Mouse (Mus musculus) intestine, embryonic 15.5 days (tissue): ENCODE data around the gene Focad. TPM values are rescaled to one million over a fixed set of nuclear protein-coding genes. Genes with fewer than 3 reads are reported as not detected.

Experiments used
- ATAC-seq: fragments of 200-750 bp; cut with Nextera tagmentation; 2 replicates; pipeline ENCODE4 v1.8.0; 2017; ENCODE audit warnings: moderate TSS enrichment, moderate library complexity
- H3K27ac ChIP-seq: fragments of 300-500 bp; sonication (generic); 2 replicates; pipeline ENCODE4 v1.5.1; 2015; ENCODE audit warnings: mild to moderate bottlenecking, inconsistent platforms
- H3K27me3 ChIP-seq: fragments of 300-500 bp; sonication (generic); replicated peaks from 2 replicates; pipeline ENCODE4 v1.6.1; 2015; ENCODE audit warnings: inconsistent platforms
- H3K36me3 ChIP-seq: fragments of 300-500 bp; sonication (generic); 2 replicates; pipeline ENCODE4 v1.6.1; 2015; ENCODE audit warnings: inconsistent platforms
- H3K4me1 ChIP-seq: fragments of 300-500 bp; sonication (generic); replicated peaks from 2 replicates; pipeline ENCODE4 v1.6.1; 2015; ENCODE audit warnings: inconsistent platforms
- H3K4me2 ChIP-seq: fragments of 300-500 bp; sonication (generic); replicated peaks from 2 replicates; pipeline ENCODE4 v1.6.1; 2015; ENCODE audit warnings: mild to moderate bottlenecking, inconsistent platforms
- H3K4me3 ChIP-seq: fragments of 300-500 bp; sonication (generic); replicated peaks from 2 replicates; pipeline ENCODE4 v1.5.1; 2015; ENCODE audit warnings: inconsistent platforms
- H3K9ac ChIP-seq: fragments of 300-500 bp; sonication (generic); 2 replicates; pipeline ENCODE4 v1.6.1; 2015; ENCODE audit warnings: inconsistent platforms
- H3K9me3 ChIP-seq: fragments of 300-500 bp; sonication (generic); 2 replicates; pipeline ENCODE4 v1.6.1; 2016; ENCODE audit warnings: inconsistent platforms
- WGBS: fragments of 180-500 bp; shearing (Covaris S2); methylation state at CpG from one replicate; pipeline ENCODE4 v1.1.7; 2015; 5-methylcytosine and 5-hydroxymethylcytosine counted together
- polyA plus RNA-seq: library from polyadenylated mRNA; unstranded; fragments of >200 nt; fragmentation: Nextera tagmentation; extraction: Ambion mirVana; gene quantifications from 2 replicates; pipeline ENCODE4 v1.2.1, GENCODE M21; 2015

Gene Focad
- polyA plus RNA-seq, 1 experiment from 2014 or later: 13.3 TPM

GRCm38 (mm10) chr4:88400302-88400991, 306.0 kb downstream of the Focad start:
- no peak for ATAC-seq

GRCm38 (mm10) chr4:88400992-88401313, 306.5 kb downstream of the Focad start:
- H3K9me3 ChIP-seq: no peaks in the 10 kb centered on the region
- WGBS: 84% methylated on average over 7 of the region's 7 CpGs
- no peaks in the 10 kb centered on the region for H3K36me3 ChIP-seq
- 0 out of 2 replicates have a peak, but pooled peaks cover 2% of the 10 kb centered on the region for H3K4me1 ChIP-seq
- no peak for ATAC-seq
- H3K27me3 ChIP-seq: no peaks in the 10 kb centered on the region
- H3K4me3 ChIP-seq: no peak overlapping the region
- H3K27ac ChIP-seq: no peak overlapping the region
- H3K4me2 ChIP-seq: no peak overlapping the region
- no peak overlapping the region for H3K9ac ChIP-seq

More at GRCm38 (mm10) chr4:88400302-88400991, 306.0 kb downstream of the Focad start:
- H3K9me3 ChIP-seq: no peaks in the 10 kb centered on the region
- no peak overlapping the region for H3K4me3 ChIP-seq
- no peaks in the 10 kb centered on the region for H3K27me3 ChIP-seq
- H3K36me3 ChIP-seq: no peaks in the 10 kb centered on the region
- H3K4me2 ChIP-seq: no peak overlapping the region
- no peak overlapping the region for H3K9ac ChIP-seq
- 73% methylated on average over 9 of the region's 9 CpGs for WGBS
- no peak overlapping the region for H3K27ac ChIP-seq
- 0 out of 2 replicates have a peak, but pooled peaks cover 2% of the 10 kb centered on the region for H3K4me1 ChIP-seq

GRCm38 (mm10) chr4:88402884-88403283, 308.5 kb downstream of the Focad start:
- Histone ChIP-seq H3K4me1 (0 out of 2 replicates have a peak, but pooled peaks cover 2% of the 10 kb centered on the region), H3K36me3 (no peaks in the 10 kb centered on the region), H3K4me3 (no peak overlapping the region), H3K27me3 (no peaks in the 10 kb centered on the region), H3K9ac (no peak overlapping the region), H3K4me2 (no peak overlapping the region), H3K9me3 (no peaks in the 10 kb centered on the region), H3K27ac (no peak overlapping the region)
- WGBS: 91% methylated on average over 6 of the region's 6 CpGs
- no peak for ATAC-seq

- Histone ChIP-seq H3K27ac (no peak overlapping the region), H3K4me2 (no peak overlapping the region), H3K36me3 (no peaks in the 10 kb centered on the region), H3K27me3 (no peaks in the 10 kb centered on the region), H3K4me1 (0 out of 2 replicates have a peak, but pooled peaks cover 2% of the 10 kb centered on the region), H3K9ac (no peak overlapping the region), H3K9me3 (no peaks in the 10 kb centered on the region), H3K4me3 (no peak overlapping the region)
- WGBS: 82% methylated on average over 4 of the region's 4 CpGs
- ATAC-seq: no peak
Measured at GRCm38 (mm10) chr4:88406887-88407696, 312.7 kb downstream of the Focad start.

GRCm38 (mm10) chr4:88409279-88409678, 314.9 kb downstream of the Focad start:
- Histone ChIP-seq H3K36me3 (no peaks in the 10 kb centered on the region), H3K4me1 (0 out of 2 replicates have a peak, but pooled peaks cover 2% of the 10 kb centered on the region), H3K27ac (no peak overlapping the region), H3K4me2 (no peak overlapping the region), H3K27me3 (no peaks in the 10 kb centered on the region), H3K4me3 (no peak overlapping the region), H3K9me3 (no peaks in the 10 kb centered on the region), H3K9ac (no peak overlapping the region)
- 94% methylated on average over 4 of the region's 4 CpGs for whole genome bisulfite sequencing
- no peak for ATAC-seq

- WGBS: 79% methylated on average over 2 of the region's 2 CpGs
- no peaks in the 10 kb centered on the region for H3K27me3 ChIP-seq
- no peak for ATAC-seq
Measured at GRCm38 (mm10) chr4:88412331-88412730, 317.9 kb downstream of the Focad start.

GRCm38 (mm10) chr4:88415017-88415416, 320.6 kb downstream of the Focad start:
- H3K9ac ChIP-seq: no peak overlapping the region
- H3K36me3 ChIP-seq: no peaks in the 10 kb centered on the region
- no peak for ATAC-seq
- no peak overlapping the region for H3K4me3 ChIP-seq
- no peaks in the 10 kb centered on the region for H3K27me3 ChIP-seq
- WGBS: 57% methylated on average over 2 of the region's 2 CpGs
- H3K9me3 ChIP-seq: no peaks in the 10 kb centered on the region
- H3K4me1 ChIP-seq: no peaks in the 10 kb centered on the region
- no peak overlapping the region for H3K27ac ChIP-seq
- no peak overlapping the region for H3K4me2 ChIP-seq

More at GRCm38 (mm10) chr4:88412331-88412730, 317.9 kb downstream of the Focad start:
- Histone ChIP-seq H3K27ac (no peak overlapping the region), H3K9me3 (no peaks in the 10 kb centered on the region), H3K9ac (no peak overlapping the region), H3K4me1 (no peaks in the 10 kb centered on the region), H3K36me3 (no peaks in the 10 kb centered on the region), H3K4me3 (no peak overlapping the region), H3K4me2 (no peak overlapping the region)

GRCm38 (mm10) chr4:88419378-88419777, 324.9 kb downstream of the Focad start:
- 93% methylated on average over 5 of the region's 5 CpGs for WGBS
- Histone ChIP-seq H3K4me1 (no peaks in the 10 kb centered on the region), H3K9me3 (no peaks in the 10 kb centered on the region), H3K4me2 (no peak overlapping the region), H3K27me3 (no peaks in the 10 kb centered on the region), H3K4me3 (no peak overlapping the region), H3K36me3 (no peaks in the 10 kb centered on the region), H3K27ac (no peak overlapping the region), H3K9ac (no peak overlapping the region)
- no peak for ATAC-seq

- H3K36me3 ChIP-seq: no peaks in the 10 kb centered on the region
Measured at GRCm38 (mm10) chr4:88424563-88424962, 330.1 kb downstream of the Focad start.

GRCm38 (mm10) chr4:88427630-88428239, 333.3 kb downstream of the Focad start:
- H3K27ac ChIP-seq: no peak overlapping the region
- no peaks in the 10 kb centered on the region for H3K4me1 ChIP-seq

More at GRCm38 (mm10) chr4:88424563-88424962, 330.1 kb downstream of the Focad start:
- no peak overlapping the region for H3K4me2 ChIP-seq
- H3K4me1 ChIP-seq: no peaks in the 10 kb centered on the region
- ATAC-seq: no peak
- H3K9ac ChIP-seq: no peak overlapping the region
- H3K27me3 ChIP-seq: no peaks in the 10 kb centered on the region
- no peak overlapping the region for H3K27ac ChIP-seq
- no peak overlapping the region for H3K4me3 ChIP-seq
- H3K9me3 ChIP-seq: no peaks in the 10 kb centered on the region

GRCm38 (mm10) chr4:88432412-88433024, 338.1 kb downstream of the Focad start:
- H3K36me3 ChIP-seq: no peaks in the 10 kb centered on the region
- no peak overlapping the region for H3K4me3 ChIP-seq
- no peak overlapping the region for H3K9ac ChIP-seq
- H3K4me1 ChIP-seq: 0 out of 2 replicates have a peak, but pooled peaks cover 4% of the 10 kb centered on the region
- WGBS: 81% methylated on average over 8 of the region's 8 CpGs
- no peak for ATAC-seq
- H3K27ac ChIP-seq: no peak overlapping the region
- H3K9me3 ChIP-seq: no peaks in the 10 kb centered on the region
- H3K4me2 ChIP-seq: no peak overlapping the region
- H3K27me3 ChIP-seq: no peaks in the 10 kb centered on the region

More at GRCm38 (mm10) chr4:88427630-88428239, 333.3 kb downstream of the Focad start:
- ATAC-seq: no peak
- no peak overlapping the region for H3K4me3 ChIP-seq
- no peaks in the 10 kb centered on the region for H3K27me3 ChIP-seq
- no peaks in the 10 kb centered on the region for H3K36me3 ChIP-seq
- H3K9me3 ChIP-seq: no peaks in the 10 kb centered on the region
- 71% methylated on average over 2 of the region's 2 CpGs for WGBS
- no peak overlapping the region for H3K4me2 ChIP-seq
- no peak overlapping the region for H3K9ac ChIP-seq

GRCm38 (mm10) chr4:88436593-88437165, 342.2 kb downstream of the Focad start:
- Histone ChIP-seq H3K27ac (peak overlapping the region; percentile 60; the same call in 1 of the 2 replicates), H3K9ac (no peak overlapping the region)
- WGBS: 41% methylated on average over 6 of the region's 6 CpGs

More at GRCm38 (mm10) chr4:88436593-88437165, 342.2 kb downstream of the Focad start:
- no peak overlapping the region for H3K4me3 ChIP-seq
- no peaks in the 10 kb centered on the region for H3K36me3 ChIP-seq
- H3K4me1 ChIP-seq: peaks cover 16% of the 10 kb centered on the region
- H3K9me3 ChIP-seq: no peaks in the 10 kb centered on the region
- no peak for ATAC-seq
- no peak overlapping the region for H3K4me2 ChIP-seq
- no peaks in the 10 kb centered on the region for H3K27me3 ChIP-seq
